Mouse (Mus musculus): ENCODE data around the gene Olfr700. TPM values are rescaled to one million over a fixed set of nuclear protein-coding genes. Genes with fewer than 3 reads are reported as not detected.
"Not testable (repeated sequence)": the region's sequence is repeated elsewhere in the genome, so short reads cannot be mapped to it uniquely, and the experiment has no call there.

The Olfr700 gene
- not detected in 2 replicates for polyA plus RNA-seq (2015; fragmentation: Nextera tagmentation; extraction: Ambion mirVana)

DNA sequence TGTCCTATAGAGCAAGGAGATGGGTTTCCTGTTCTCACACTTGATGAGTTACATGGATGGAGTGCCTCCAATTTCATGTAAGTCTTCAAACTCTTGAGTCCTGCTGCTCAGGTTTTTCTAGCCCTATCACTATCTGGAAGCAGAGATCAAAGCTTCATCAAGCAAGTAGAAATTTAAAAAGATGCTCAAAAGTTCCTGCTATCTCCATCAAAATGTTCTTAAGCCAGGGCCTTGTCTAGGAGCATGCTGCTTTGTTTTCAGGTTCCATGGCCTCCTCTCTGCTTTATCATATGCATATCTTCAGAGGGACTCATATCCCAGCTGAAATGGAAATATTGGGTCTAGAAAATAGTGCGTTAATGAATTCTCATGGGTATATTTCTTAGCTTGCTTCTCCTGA lies at the start of gene Olfr700:
TSS of gene Olfr700 (minus strand) at position 101 of the 400 bp plus-strand sequence.
- H3K4me3 ChIP-seq: no peak within 1 kb of the TSS
- no peak within 1 kb of the TSS for H3K27ac ChIP-seq

GRCm38 (mm10) chr7:106843060-106843459 lies 34.4 kb upstream of the Olfr700 start, which contains the start of gene Olfr703:
TSS of gene Olfr703 (plus strand) at chr7:106843360.
- Histone ChIP-seq H3K27me3 (no peaks in the 10 kb centered on the region), H3K36me3 (no peaks in the 10 kb centered on the region), H3K4me1 (replicated peaks) (no peaks in the 10 kb centered on the region), H3K9ac (no peak within 1 kb of the TSS), H3K4me3 (no peak within 1 kb of the TSS), H3K27ac (no peak within 1 kb of the TSS), H3K9me3 (replicated peaks) (0 out of 2 replicates have a peak, but pooled peaks cover 3% of the 10 kb centered on the region), H3K4me2 (no peak within 1 kb of the TSS)
- no peak for ATAC-seq (replicated peaks; ENCODE audit: insufficient number of reproducible peaks, insufficient read depth, low FRiP score, low read depth)
- WGBS: 44% methylated on average over 2 of the region's 2 CpGs

More for the DNA sequence above, at the start of gene Olfr700:
- no peak within 1 kb of the TSS for H3K9ac ChIP-seq
- H3K4me1 ChIP-seq (replicated peaks): no peaks in the 10 kb centered on the region
- no peak within 1 kb of the TSS for H3K4me2 ChIP-seq
- ATAC-seq (replicated peaks; ENCODE audit: insufficient number of reproducible peaks, insufficient read depth, low FRiP score, low read depth): no peak
- H3K36me3 ChIP-seq: no peaks in the 10 kb centered on the region
- no peaks in the 10 kb centered on the region for H3K27me3 ChIP-seq
- WGBS: 80% methylated on average over 1 of the region's 1 CpGs
- H3K9me3 ChIP-seq (replicated peaks): no peaks in the 10 kb centered on the region

DNA sequence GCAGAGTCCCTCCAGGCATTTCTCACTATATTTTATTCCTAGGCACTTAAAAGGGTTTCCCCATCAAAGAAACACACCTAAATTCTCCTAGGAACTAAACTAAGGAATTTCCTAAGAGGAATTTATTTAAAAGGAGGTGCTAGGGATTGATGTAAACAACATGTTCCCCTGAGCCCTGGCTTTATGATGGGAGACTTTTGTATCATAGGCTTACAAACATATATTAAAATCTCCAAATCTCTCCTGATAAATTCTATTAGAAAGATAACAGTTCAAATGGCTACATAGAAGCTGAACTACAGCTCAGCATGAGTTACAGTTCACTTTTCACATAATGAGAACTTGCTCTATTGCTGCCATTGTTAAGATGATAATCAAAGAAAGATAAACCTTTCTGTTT lies 25.2 kb upstream of the Olfr700 start, which contains the start of gene Olfr702:
TSS of gene Olfr702 (minus strand) at position 101 of the 400 bp plus-strand sequence.
- no peaks in the 10 kb centered on the region for H3K9me3 ChIP-seq (replicated peaks)
- no peaks in the 10 kb centered on the region for H3K36me3 ChIP-seq
- H3K27me3 ChIP-seq: no peaks in the 10 kb centered on the region
- ATAC-seq (replicated peaks; ENCODE audit: insufficient number of reproducible peaks, insufficient read depth, low FRiP score, low read depth): no peak
- no peak within 1 kb of the TSS for H3K4me2 ChIP-seq
- H3K4me3 ChIP-seq: no peak within 1 kb of the TSS
- H3K27ac ChIP-seq: no peak within 1 kb of the TSS
- no peak within 1 kb of the TSS for H3K9ac ChIP-seq
- H3K4me1 ChIP-seq (replicated peaks): no peaks in the 10 kb centered on the region

GRCm38 (mm10) chr7:106818414-106818813 lies 9.8 kb upstream of the Olfr700 start:
- Histone ChIP-seq H3K27me3 (no peaks in the 10 kb centered on the region), H3K4me1 (replicated peaks) (no peaks in the 10 kb centered on the region), H3K9me3 (replicated peaks) (no peaks in the 10 kb centered on the region), H3K4me2 (no peak overlapping the region), H3K4me3 (no peak overlapping the region), H3K36me3 (no peaks in the 10 kb centered on the region), H3K27ac (no peak overlapping the region), H3K9ac (no peak overlapping the region)
- ATAC-seq (replicated peaks; ENCODE audit: insufficient number of reproducible peaks, insufficient read depth, low FRiP score, low read depth): no peak

DNA sequence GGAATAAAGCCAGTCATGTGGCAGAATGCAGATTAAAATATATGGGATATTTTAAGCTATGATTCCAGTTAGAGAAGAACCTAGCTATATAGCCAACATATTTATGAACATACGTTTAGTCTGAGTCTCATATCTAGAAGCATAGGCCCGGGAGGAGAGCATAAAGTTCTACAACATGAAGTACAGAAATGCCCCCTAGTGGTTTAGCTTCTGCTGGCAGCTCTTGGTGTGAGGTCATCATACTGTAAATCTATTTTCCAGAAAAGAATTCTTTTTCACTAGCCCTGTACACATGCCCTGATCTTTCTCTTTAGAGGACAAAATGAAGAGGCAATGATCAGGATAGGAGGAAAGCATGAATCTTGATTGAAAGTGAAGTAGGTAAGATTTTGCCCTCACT lies 7.1 kb upstream of the Olfr700 start:
- Histone ChIP-seq H3K4me3 (no peak overlapping the region), H3K36me3 (no peaks in the 10 kb centered on the region), H3K4me2 (no peak overlapping the region), H3K27ac (no peak overlapping the region), H3K9ac (no peak overlapping the region), H3K4me1 (replicated peaks) (no peaks in the 10 kb centered on the region), H3K27me3 (no peaks in the 10 kb centered on the region), H3K9me3 (replicated peaks) (no peaks in the 10 kb centered on the region)
- no peak for ATAC-seq (replicated peaks; ENCODE audit: insufficient number of reproducible peaks, insufficient read depth, low FRiP score, low read depth)
- WGBS: 26% methylated on average over 2 of the region's 2 CpGs

GRCm38 (mm10) chr7:106813829-106814228 lies 5.2 kb upstream of the Olfr700 start, which contains the start of gene Olfr701:
TSS of gene Olfr701 (plus strand) at chr7:106814129.
- no peak within 1 kb of the TSS for H3K4me2 ChIP-seq
- 58% methylated on average over 2 of the region's 2 CpGs for WGBS

GRCm38 (mm10) chr7:106793098-106793497 lies 15.5 kb downstream of the Olfr700 start, which contains the start of gene Olfr699:
TSS of gene Olfr699 (minus strand) at chr7:106793198.
- ATAC-seq (replicated peaks; ENCODE audit: insufficient number of reproducible peaks, insufficient read depth, low FRiP score, low read depth): no peak
- Histone ChIP-seq H3K9ac (no peak within 1 kb of the TSS), H3K4me3 (no peak within 1 kb of the TSS), H3K36me3 (no peaks in the 10 kb centered on the region), H3K27me3 (no peaks in the 10 kb centered on the region), H3K4me1 (replicated peaks) (no peaks in the 10 kb centered on the region), H3K9me3 (replicated peaks) (no peaks in the 10 kb centered on the region), H3K27ac (no peak within 1 kb of the TSS), H3K4me2 (no peak within 1 kb of the TSS)
- WGBS: 52% methylated on average over 1 of the region's 1 CpGs

More at GRCm38 (mm10) chr7:106813829-106814228, 5.2 kb upstream of the Olfr700 start, which contains the start of gene Olfr701:
- Histone ChIP-seq H3K4me3 (no peak within 1 kb of the TSS), H3K9ac (no peak within 1 kb of the TSS), H3K36me3 (no peaks in the 10 kb centered on the region), H3K27me3 (no peaks in the 10 kb centered on the region), H3K9me3 (replicated peaks) (no peaks in the 10 kb centered on the region), H3K4me1 (replicated peaks) (no peaks in the 10 kb centered on the region), H3K27ac (no peak within 1 kb of the TSS)
- no peak for ATAC-seq (replicated peaks; ENCODE audit: insufficient number of reproducible peaks, insufficient read depth, low FRiP score, low read depth)

GRCm38 (mm10) chr7:106788330-106788729 lies 20.3 kb downstream of the Olfr700 start:
- no peaks in the 10 kb centered on the region for H3K36me3 ChIP-seq
- H3K27me3 ChIP-seq: no peaks in the 10 kb centered on the region
- H3K4me2 ChIP-seq: no peak overlapping the region
- no peaks in the 10 kb centered on the region for H3K9me3 ChIP-seq (replicated peaks)
- no peak overlapping the region for H3K27ac ChIP-seq
- no peaks in the 10 kb centered on the region for H3K4me1 ChIP-seq (replicated peaks)
- no peak for ATAC-seq (replicated peaks; ENCODE audit: insufficient number of reproducible peaks, insufficient read depth, low FRiP score, low read depth)
- H3K4me3 ChIP-seq: no peak overlapping the region
- no peak overlapping the region for H3K9ac ChIP-seq

DNA sequence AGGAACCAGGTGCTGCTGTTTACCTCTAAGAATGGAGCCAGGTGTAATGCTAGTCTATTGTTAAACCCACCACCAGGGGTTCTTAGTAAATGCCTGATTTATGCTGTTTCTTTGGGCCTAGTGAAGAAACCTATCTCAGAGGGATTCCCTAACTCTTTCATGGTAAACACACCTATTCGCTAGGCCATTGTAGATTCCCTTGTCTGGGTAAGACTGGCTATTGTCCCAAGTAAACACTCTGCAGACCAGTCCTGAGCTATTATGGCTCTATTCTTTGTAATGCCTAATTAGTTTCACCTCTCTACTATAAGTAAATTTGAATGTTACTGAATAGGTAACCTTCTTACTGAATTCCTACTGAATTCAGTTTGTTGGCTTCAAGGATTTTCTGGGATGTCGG lies 47.6 kb downstream of the Olfr700 start:
- not testable (repeated sequence) for H3K4me1 ChIP-seq (replicated peaks); H3K9me3 ChIP-seq (replicated peaks); H3K27me3 ChIP-seq; H3K27ac ChIP-seq; ATAC-seq (replicated peaks; ENCODE audit: insufficient number of reproducible peaks, insufficient read depth, low FRiP score, low read depth); H3K4me2 ChIP-seq; H3K9ac ChIP-seq; H3K4me3 ChIP-seq; H3K36me3 ChIP-seq
- 89% methylated on average over 2 of the region's 2 CpGs for WGBS

GRCm38 (mm10) chr7:106758800-106759199 lies 49.8 kb downstream of the Olfr700 start:
- Histone ChIP-seq H3K4me2 (no peak overlapping the region), H3K4me1 (replicated peaks) (no peaks in the 10 kb centered on the region), H3K27me3 (no peaks in the 10 kb centered on the region), H3K9me3 (replicated peaks) (no peaks in the 10 kb centered on the region), H3K36me3 (no peaks in the 10 kb centered on the region), H3K9ac (no peak overlapping the region), H3K27ac (no peak overlapping the region), H3K4me3 (no peak overlapping the region)
- WGBS: 77% methylated on average over 2 of the region's 2 CpGs
- ATAC-seq (replicated peaks; ENCODE audit: insufficient number of reproducible peaks, insufficient read depth, low FRiP score, low read depth): no peak
